Mouse (Mus musculus) adipose tissue, adult 10 weeks (tissue): Measurements from ENCODE around the gene Cacfd1. TPM values are rescaled to one million over a fixed set of nuclear protein-coding genes. Genes with fewer than 3 reads are reported as not detected.

Experiments used
- polyA plus RNA-seq: library from polyadenylated mRNA; stranded (reverse); fragments of 350-450 nt; fragmentation: Illumina TruSeq; extraction: RNeasy Lipid Tissue Mini Kit (QIAGEN cat#74804); gene quantifications from one replicate; pipeline ENCODE4 v1.2.3, GENCODE M21; 2014; ENCODE audit warnings: low read depth, low replicate concordance

Gene Cacfd1
- polyA plus RNA-seq = 54.7 TPM

GRCm38 (mm10) chr2:27009714-27010244, at the start of gene Cacfd1:
Cacfd1 (plus strand) TSS chr2:27009926.

GRCm38 (mm10) chr2:26963923-26964723, 45.6 kb upstream of the Cacfd1 start, which contains the start of gene Rexo4:
Rexo4 (minus strand) TSS chr2:26964386.

GRCm38 (mm10) chr2:26973116-26973515, 36.6 kb upstream of the Cacfd1 start, which contains the start of gene Adamts13:
Adamts13 (plus strand) TSS chr2:26973416.

GRCm38 (mm10) chr2:27027618-27028436, 18.1 kb downstream of the Cacfd1 start, which contains the start of gene Slc2a6:
Slc2a6 (minus strand) TSS chr2:27027998.

Other genes with a start within 250 kb of the Cacfd1 start
- gene Abo, start 144.9 kb upstream of the Cacfd1 start, polyA plus RNA-seq = 9.1 TPM
- gene Surf6, start 107.0 kb upstream of the Cacfd1 start, polyA plus RNA-seq = 18.6 TPM
- gene Med22, start 99.2 kb upstream of the Cacfd1 start, polyA plus RNA-seq = 45.9 TPM
- 1,138 TPM for gene Rpl7a, start 99.2 kb upstream of the Cacfd1 start, polyA plus RNA-seq
- 33.0 TPM for gene Surf2, start 93.6 kb upstream of the Cacfd1 start, polyA plus RNA-seq
- gene Surf1, start 93.4 kb upstream of the Cacfd1 start, polyA plus RNA-seq = 83.7 TPM
- 188 TPM for gene Surf4, start 76.0 kb upstream of the Cacfd1 start, polyA plus RNA-seq
- gene Stkld1, start 75.9 kb upstream of the Cacfd1 start, polyA plus RNA-seq = 3.1 TPM
- 47.0 TPM for gene Rexo4, start 45.5 kb upstream of the Cacfd1 start, polyA plus RNA-seq
- not detected for gene Adamts13, start 36.5 kb upstream of the Cacfd1 start, polyA plus RNA-seq
- 0.91 TPM for gene Slc2a6, start 18.1 kb downstream of the Cacfd1 start, polyA plus RNA-seq
- gene Mymk, start 62.3 kb downstream of the Cacfd1 start, polyA plus RNA-seq = not detected
- gene Adamtsl2, start 69.5 kb downstream of the Cacfd1 start, polyA plus RNA-seq = 4.7 TPM
- gene Fam163b, start 132.6 kb downstream of the Cacfd1 start, polyA plus RNA-seq = 0.12 TPM
- 0.26 TPM for gene Dbh, start 155.3 kb downstream of the Cacfd1 start, polyA plus RNA-seq
- gene Sardh, start 238.4 kb downstream of the Cacfd1 start, polyA plus RNA-seq = 28.4 TPM